Mouse (Mus musculus) kidney, postnatal 0 days (tissue): ENCODE results near the gene Akap9. TPM values are rescaled to one million over a fixed set of nuclear protein-coding genes. Genes with fewer than 3 reads are reported as not detected.

ENCODE experiments used
- ATAC-seq: fragments of 200-750 bp; cut with Nextera tagmentation; replicated peaks from 2 replicates; pipeline ENCODE4 v1.8.0; 2017; ENCODE audit warnings: low read depth, moderate number of reproducible peaks, moderate TSS enrichment, moderate library complexity; ENCODE audit not compliant: low FRiP score
- DNase-seq: peaks from one replicate; pipeline ENCODE4 v3.0.0-alpha.2; 2016; ENCODE audit warnings: low spot score
- H3K27ac ChIP-seq: fragments of 300-500 bp; sonication (generic); 2 replicates; pipeline ENCODE4 v1.5.1; 2014; ENCODE audit warnings: mild to moderate bottlenecking
- H3K27me3 ChIP-seq: fragments of 300-500 bp; sonication (generic); 2 replicates; pipeline ENCODE4 v1.6.1; 2014; ENCODE audit warnings: low read length, mixed read lengths; ENCODE audit not compliant: insufficient read depth
- H3K36me3 ChIP-seq: fragments of 300-500 bp; sonication (generic); 2 replicates; pipeline ENCODE4 v1.6.1; 2014; ENCODE audit warnings: low read length, mixed read lengths; ENCODE audit not compliant: insufficient read depth
- H3K4me1 ChIP-seq: fragments of 300-500 bp; sonication (generic); replicated peaks from 2 replicates; pipeline ENCODE4 v1.6.1; 2014; ENCODE audit warnings: antibody characterized with exemption, low read length, mixed read lengths; ENCODE audit not compliant: insufficient read depth
- H3K4me2 ChIP-seq: fragments of 300-500 bp; sonication (generic); 2 replicates; pipeline ENCODE4 v1.6.1; 2014; ENCODE audit warnings: mild to moderate bottlenecking, low read length, moderate library complexity, mixed read lengths
- H3K4me3 ChIP-seq: fragments of 300-500 bp; sonication (generic); replicated peaks from 2 replicates; pipeline ENCODE4 v1.5.1; 2014; ENCODE audit warnings: low read depth, low read length
- H3K9ac ChIP-seq: fragments of 300-500 bp; sonication (generic); 2 replicates; pipeline ENCODE4 v1.6.1; 2014; ENCODE audit warnings: low read depth, low read length
- H3K9me3 ChIP-seq: fragments of 300-500 bp; sonication (generic); replicated peaks from 2 replicates; pipeline ENCODE4 v1.6.1; 2016; ENCODE audit warnings: low read length, inconsistent platforms, mixed read lengths
- CTCF ChIP-seq: IDR thresholded peaks from 2 replicates; pipeline ENCODE4 v1.5.1; 2016; ENCODE audit warnings: antibody characterized with exemption, low read depth, mild to moderate bottlenecking, moderate library complexity
- WGBS: fragments of 180-500 bp; shearing (Covaris S2); extraction: QIAGEN DNeasy Blood & Tissue Kit; methylation state at CpG from one replicate; pipeline ENCODE4 v1.1.7; 2014; 5-methylcytosine and 5-hydroxymethylcytosine counted together
- polyA plus RNA-seq: library from polyadenylated mRNA; unstranded; fragments of >200 nt; fragmentation: Nextera tagmentation; extraction: Ambion mirVana; gene quantifications from 2 replicates; pipeline ENCODE4 v1.2.1, GENCODE M21; 2015

The Akap9 gene
- polyA plus RNA-seq, 1 experiment from 2014 or later, result 110 TPM

DNA sequence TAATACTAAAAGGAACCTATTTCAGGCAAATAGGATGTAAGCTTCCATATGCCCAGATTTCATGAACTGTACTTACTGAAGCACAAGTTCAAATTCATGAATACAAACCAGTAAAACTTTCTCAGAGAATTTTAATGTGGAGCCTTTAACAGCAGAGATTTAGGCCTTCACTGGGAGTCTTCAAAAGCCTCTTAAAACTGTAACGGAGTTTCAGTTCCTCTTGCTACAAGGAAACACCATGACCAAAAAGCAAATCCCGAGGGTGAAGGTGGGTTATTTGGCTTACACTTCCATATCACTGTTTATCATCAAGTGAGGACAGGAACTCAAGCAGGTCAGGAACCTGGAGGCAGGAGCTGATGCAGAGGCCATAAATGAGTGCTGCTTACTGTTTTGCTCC, 153.7 kb downstream of the Akap9 start:
- Histone ChIP-seq H3K4me3 (no peak overlapping the region), H3K9ac (no peak overlapping the region), H3K36me3 (peaks cover 42% of the 10 kb centered on the region), H3K27ac (no peak overlapping the region), H3K4me2 (no peak overlapping the region), H3K9me3 (no peaks in the 10 kb centered on the region), H3K4me1 (no peaks in the 10 kb centered on the region), H3K27me3 (no peaks in the 10 kb centered on the region)
- TF ChIP-seq CTCF, result no peak
- DNase-seq (no peak), ATAC-seq (no peak)
- WGBS, result 83% methylated on average over 2 of the region's 2 CpGs

DNA sequence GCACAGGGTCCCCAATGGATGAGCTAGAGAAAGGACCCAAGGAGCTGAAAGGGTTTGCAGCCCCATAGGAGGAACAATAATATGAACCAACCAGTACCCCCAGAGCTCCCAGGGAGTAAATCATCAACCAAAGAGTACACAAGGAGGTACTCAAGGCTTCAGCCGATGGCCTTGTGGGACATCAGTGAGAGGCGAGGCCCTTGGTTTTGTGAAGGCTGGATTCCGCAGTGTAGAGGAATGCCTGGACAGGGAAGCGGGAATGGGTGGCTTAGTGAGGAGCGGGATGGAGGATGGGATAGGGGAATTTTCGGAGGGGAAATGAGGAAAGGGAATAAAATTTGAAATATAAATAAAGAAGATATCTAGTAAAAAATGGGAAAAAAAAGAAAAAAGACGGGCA, 157.1 kb downstream of the Akap9 start:
- peaks cover 40% of the 10 kb centered on the region for H3K36me3 ChIP-seq
- WGBS, result 90% methylated on average over 7 of the region's 7 CpGs
- ATAC-seq, result no peak

DNA sequence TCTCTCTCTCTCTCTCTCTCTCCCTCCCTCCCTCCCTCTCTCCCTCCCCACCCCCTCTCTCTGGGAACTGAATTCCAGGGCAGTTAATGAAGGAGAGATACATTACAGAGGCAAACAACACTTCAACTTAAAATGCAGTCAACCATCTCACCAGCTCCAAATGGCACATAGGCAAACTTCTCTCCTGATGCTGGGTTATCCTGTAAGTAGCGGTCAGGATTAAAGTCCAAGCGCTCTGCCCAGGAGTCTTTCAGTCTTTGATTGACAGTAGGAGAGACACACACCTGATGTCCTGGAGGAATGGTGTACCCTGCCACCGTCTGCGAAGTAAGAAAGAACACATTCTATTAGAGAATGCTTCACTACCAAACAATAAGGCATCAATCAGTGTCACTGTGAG, 158.5 kb downstream of the Akap9 start:
- ATAC-seq (peak; percentile 89), DNase-seq (peak; percentile 58)
- Histone ChIP-seq H3K27ac (no peak overlapping the region), H3K9ac (no peak overlapping the region), H3K36me3 (peaks cover 30% of the 10 kb centered on the region), H3K4me2 (no peak overlapping the region), H3K9me3 (no peaks in the 10 kb centered on the region), H3K4me1 (no peaks in the 10 kb centered on the region), H3K27me3 (no peaks in the 10 kb centered on the region), H3K4me3 (no peak overlapping the region)
- 72% methylated on average over 4 of the region's 4 CpGs for WGBS
- no peak for TF ChIP-seq CTCF

More for the DNA sequence above, 157.1 kb downstream of the Akap9 start:
- Histone ChIP-seq H3K9ac (no peak overlapping the region), H3K4me1 (no peaks in the 10 kb centered on the region), H3K27me3 (no peaks in the 10 kb centered on the region), H3K9me3 (no peaks in the 10 kb centered on the region), H3K4me2 (no peak overlapping the region), H3K27ac (no peak overlapping the region), H3K4me3 (no peak overlapping the region)
- DNase-seq, result no peak
- no peak for TF ChIP-seq CTCF

GRCm38 (mm10) chr5:4088190-4088589, 160.3 kb downstream of the Akap9 start:
- H3K36me3 ChIP-seq, result peaks cover 33% of the 10 kb centered on the region
- H3K9me3 ChIP-seq, result no peaks in the 10 kb centered on the region
- ATAC-seq (no peak), DNase-seq (no peak)
- 71% methylated on average over 5 of the region's 5 CpGs for WGBS
- H3K27ac ChIP-seq, result no peak overlapping the region
- no peaks in the 10 kb centered on the region for H3K27me3 ChIP-seq
- no peaks in the 10 kb centered on the region for H3K4me1 ChIP-seq
- TF ChIP-seq CTCF, result no peak
- H3K9ac ChIP-seq, result no peak overlapping the region
- H3K4me3 ChIP-seq, result no peak overlapping the region
- H3K4me2 ChIP-seq, result no peak overlapping the region

- 94% methylated on average over 5 of the region's 5 CpGs for WGBS
- TF ChIP-seq CTCF, result no peak
- Histone ChIP-seq H3K27ac (no peak overlapping the region), H3K4me3 (no peak overlapping the region), H3K4me2 (no peak overlapping the region), H3K36me3 (peaks cover 32% of the 10 kb centered on the region), H3K9me3 (no peaks in the 10 kb centered on the region), H3K27me3 (no peaks in the 10 kb centered on the region), H3K9ac (no peak overlapping the region), H3K4me1 (no peaks in the 10 kb centered on the region)
- ATAC-seq (no peak), DNase-seq (no peak)
These were observed 166.6 kb downstream of the Akap9 start for GRCm38 (mm10) chr5:4094471-4094870.

GRCm38 (mm10) chr5:4101031-4101430, 173.2 kb downstream of the Akap9 start:
- peaks cover 3% of the 10 kb centered on the region; the same call in 1 of the 2 replicates for H3K4me1 ChIP-seq
- no peaks in the 10 kb centered on the region for H3K27me3 ChIP-seq
- H3K9ac ChIP-seq, result no peak overlapping the region
- DNase-seq, result no peak
- peaks cover 16% of the 10 kb centered on the region for H3K36me3 ChIP-seq
- no peak for ATAC-seq
- no peak overlapping the region for H3K4me2 ChIP-seq
- no peak overlapping the region for H3K4me3 ChIP-seq
- no peak for TF ChIP-seq CTCF
- no peak overlapping the region for H3K27ac ChIP-seq
- no peaks in the 10 kb centered on the region for H3K9me3 ChIP-seq
- WGBS, result 92% methylated on average over 4 of the region's 4 CpGs

- Histone ChIP-seq H3K4me1 (peaks cover 3% of the 10 kb centered on the region; the same call in 1 of the 2 replicates), H3K9ac (no peak overlapping the region), H3K4me2 (no peak overlapping the region), H3K27me3 (no peaks in the 10 kb centered on the region), H3K27ac (no peak overlapping the region), H3K9me3 (no peaks in the 10 kb centered on the region), H3K36me3 (peaks cover 16% of the 10 kb centered on the region), H3K4me3 (no peak overlapping the region)
- TF ChIP-seq CTCF, result peak; percentile 55
- WGBS, result 97% methylated on average over 2 of the region's 2 CpGs
- DNase-seq (no peak), ATAC-seq (no peak)
These were observed 173.9 kb downstream of the Akap9 start for GRCm38 (mm10) chr5:4101770-4102169.
